Mouse (Mus musculus) hematopoietic stem cell, adult 5-6 weeks (primary cell): ENCODE measurements around the gene Cyp3a59. TPM values are rescaled to one million over a fixed set of nuclear protein-coding genes. Genes with fewer than 3 reads are reported as not detected.
"Not testable (repeated sequence)": the region's sequence is repeated elsewhere in the genome, so short reads cannot be mapped to it uniquely, and the experiment has no call there.

Experiments
- ATAC-seq, 2 experiments: fragments of 125-278 bp in 1 of 2; replicated peaks in 1 of 2; 2 replicates each; pipeline ENCODE4 v1.8.0; 2016 to 2017; ENCODE audit warnings: inconsistent platforms in 2 of 2, mild to moderate bottlenecking in 2 of 2, moderate number of reproducible peaks in 2 of 2, low read depth in 1 of 2, moderate TSS enrichment in 1 of 2; ENCODE audit not compliant: low FRiP score in 2 of 2, poor library complexity in 2 of 2, severe bottlenecking in 2 of 2, insufficient read depth in 1 of 2, low TSS enrichment in 1 of 2
- total RNA-seq: library from RNA; stranded (forward); fragments of 172-1452, 232-1000 nt; gene quantifications from 2 replicates; pipeline ENCODE4 v1.2.3, GENCODE M21; 2017

Cyp3a59 gene
- total RNA-seq, result not detected in 2 replicates

GRCm38 (mm10) chr5:146078945-146079344 lies at the start of gene Cyp3a59:
Gene Cyp3a59, plus strand, starts transcription at chr5:146079257.
- ATAC-seq, result not testable (repeated sequence)

GRCm38 (mm10) chr5:146070099-146070498 lies 9.0 kb upstream of the Cyp3a59 start:
- no peak for ATAC-seq

GRCm38 (mm10) chr5:146147903-146148302 lies 68.8 kb downstream of the Cyp3a59 start:
- ATAC-seq, result no peak

- no peak for ATAC-seq
Observed at GRCm38 (mm10) chr5:146150454-146150853, 71.4 kb downstream of the Cyp3a59 start.

GRCm38 (mm10) chr5:146158326-146158725 lies 79.3 kb downstream of the Cyp3a59 start:
- ATAC-seq, result not testable (repeated sequence)

- ATAC-seq, result not testable (repeated sequence)
Observed at GRCm38 (mm10) chr5:146160439-146160838, 81.4 kb downstream of the Cyp3a59 start, which contains the start of gene Gm5565. Gene Gm5565, minus strand, starts transcription at chr5:146160539.

Other genes with a start within 250 kb of the Cyp3a59 start
- not detected in 2 replicates for gene Cyp3a11, start 199.3 kb upstream of the Cyp3a59 start, total RNA-seq
- not detected in 2 replicates for gene Cyp3a25, start 69.6 kb upstream of the Cyp3a59 start, total RNA-seq
- not detected in 2 replicates for gene Gm5565, start 81.3 kb downstream of the Cyp3a59 start, total RNA-seq
- gene Gm6309, start 91.5 kb downstream of the Cyp3a59 start, total RNA-seq, result not detected in 2 replicates
- gene 1700001J03Rik, start 106.0 kb downstream of the Cyp3a59 start, total RNA-seq, result not detected in 2 replicates
- gene Rnf6, start 142.3 kb downstream of the Cyp3a59 start, total RNA-seq, result 54.3 and 74.0 TPM in 2 replicates
- gene Cdk8, start 152.0 kb downstream of the Cyp3a59 start, total RNA-seq, result 35.8 and 42.7 TPM in 2 replicates